Mouse (Mus musculus) neural tube, embryonic 10.5 days (tissue): ENCODE measurements around the gene Ttf2.

Source experiments
- DNase-seq: peaks from one replicate; pipeline ENCODE4 v3.0.0-alpha.2; 2017; ENCODE audit warnings: low spot score; ENCODE audit errors: extremely low spot score

The Ttf2 gene

DNA sequence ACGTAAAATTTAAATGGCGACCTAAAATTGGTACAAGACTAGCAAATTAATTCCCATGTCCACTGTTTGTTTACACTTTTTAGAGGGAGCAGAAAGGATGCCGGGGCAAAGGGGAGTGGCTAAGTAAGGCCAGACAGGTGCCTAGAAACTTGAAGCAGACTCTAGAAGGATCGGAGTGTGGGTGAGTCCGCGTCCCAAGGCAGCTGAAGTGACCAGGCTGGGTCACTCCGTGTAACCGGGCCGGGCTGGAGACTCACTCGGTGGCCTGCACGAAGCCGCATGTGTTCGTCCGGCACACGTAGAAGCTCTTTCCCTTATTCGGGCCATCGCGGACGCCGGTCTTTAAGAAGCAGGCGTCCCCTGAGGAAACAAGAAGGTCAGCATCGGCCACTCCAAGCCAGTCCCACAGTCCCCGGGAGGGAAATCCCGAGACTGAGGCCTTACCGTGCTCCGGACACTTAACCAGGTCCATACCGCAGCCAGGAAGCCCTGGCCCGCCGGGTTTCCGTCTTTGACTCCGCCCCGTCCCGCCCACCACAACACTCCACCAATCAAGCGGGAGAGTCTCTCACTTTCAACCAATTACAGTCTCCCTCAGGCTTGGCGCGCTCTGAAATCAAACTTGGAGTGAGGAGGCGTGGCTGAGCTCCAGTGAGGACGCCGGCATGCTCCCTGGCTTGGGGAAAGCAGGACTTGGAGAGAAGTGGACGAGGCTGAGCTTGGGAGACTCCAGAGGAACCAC is at the start of gene Ttf2:
Gene Ttf2 (minus strand): TSS at position 488 of the 742 bp plus-strand sequence.
- peak; percentile 94 for DNase-seq

- DNase-seq, result no peak
Measured at GRCm38 (mm10) chr3:101018494-101018893, 49.0 kb upstream of the Ttf2 start.

DNA sequence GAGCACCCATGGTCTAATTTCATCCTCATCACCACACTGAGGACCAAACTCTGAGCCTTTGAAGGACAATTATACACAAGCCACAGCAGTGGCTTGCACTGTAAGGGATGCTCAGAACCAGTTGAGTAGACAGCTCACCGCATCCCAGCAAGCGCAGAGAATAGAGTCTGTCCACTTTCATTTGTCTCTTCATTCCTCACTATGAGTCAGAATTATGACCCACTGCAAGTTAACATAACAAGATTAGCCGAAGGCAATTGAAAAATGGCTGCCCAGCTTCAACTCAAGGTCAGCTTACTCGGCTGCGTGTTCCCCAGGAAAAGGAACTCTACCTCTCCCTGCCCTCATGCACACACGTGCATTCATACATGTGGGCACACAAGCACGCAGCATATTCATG is 46.6 kb upstream of the Ttf2 start:
- DNase-seq, result no peak

DNA sequence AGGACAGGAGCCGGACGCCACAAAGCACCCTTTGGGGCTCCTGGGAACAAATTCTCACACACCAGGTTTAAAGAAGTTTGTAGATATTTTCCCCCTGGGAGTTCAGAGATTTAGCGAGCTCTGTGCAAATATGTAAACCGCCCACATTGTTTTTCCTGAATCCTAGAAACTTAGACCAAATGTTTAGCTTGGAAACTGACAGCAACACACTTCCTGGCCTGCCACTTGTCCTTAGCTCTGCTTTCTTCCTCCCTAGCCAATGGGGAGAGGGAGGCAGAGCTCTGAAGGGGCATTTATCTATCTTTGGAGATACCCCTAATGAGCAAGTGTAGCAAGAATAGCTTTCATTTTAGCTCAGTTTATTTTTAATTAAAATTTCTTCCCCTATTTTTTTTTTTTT is 45.8 kb upstream of the Ttf2 start:
- no peak for DNase-seq

GRCm38 (mm10) chr3:101013536-101013935 is 44.1 kb upstream of the Ttf2 start:
- DNase-seq, result no peak

GRCm38 (mm10) chr3:101013005-101013404 is 43.5 kb upstream of the Ttf2 start:
- no peak for DNase-seq

- no peak for DNase-seq
Measured at GRCm38 (mm10) chr3:101012597-101012996, 43.1 kb upstream of the Ttf2 start.

GRCm38 (mm10) chr3:101012131-101012571 is 42.7 kb upstream of the Ttf2 start:
- DNase-seq, result no peak

- DNase-seq, result no peak
Measured at GRCm38 (mm10) chr3:101011203-101011600, 41.7 kb upstream of the Ttf2 start.

DNA sequence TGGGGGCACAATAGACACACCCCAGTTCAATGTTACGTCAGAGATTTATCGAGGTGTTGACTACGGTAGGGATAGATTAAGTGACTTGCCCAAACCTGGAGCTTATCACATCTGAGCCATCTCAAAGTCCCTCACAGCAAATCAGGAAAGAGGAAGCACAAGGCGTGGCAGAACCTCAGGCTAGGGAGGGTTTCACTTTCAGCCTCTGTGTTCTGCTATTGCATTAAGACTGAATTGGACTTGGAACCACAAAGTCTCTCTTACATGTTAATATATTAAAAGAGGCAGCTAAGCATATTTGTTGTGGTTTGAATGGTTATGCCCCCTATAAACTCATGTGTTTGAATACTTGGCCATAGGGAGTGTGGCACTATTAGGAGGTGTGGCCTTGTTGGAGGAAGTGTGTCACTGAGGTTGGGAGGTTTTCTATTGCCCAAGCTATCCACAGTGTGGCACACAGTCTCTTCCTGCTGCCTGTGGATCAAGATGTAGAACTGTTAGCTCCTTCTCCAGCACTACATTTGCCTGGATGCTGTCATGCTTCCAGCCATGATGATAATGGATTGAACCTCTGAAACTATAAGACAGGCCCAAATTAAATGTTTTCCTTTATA is 41.2 kb upstream of the Ttf2 start:
- DNase-seq, result no peak

- DNase-seq, result no peak
Measured at GRCm38 (mm10) chr3:101007112-101007782, 37.8 kb upstream of the Ttf2 start.

DNA sequence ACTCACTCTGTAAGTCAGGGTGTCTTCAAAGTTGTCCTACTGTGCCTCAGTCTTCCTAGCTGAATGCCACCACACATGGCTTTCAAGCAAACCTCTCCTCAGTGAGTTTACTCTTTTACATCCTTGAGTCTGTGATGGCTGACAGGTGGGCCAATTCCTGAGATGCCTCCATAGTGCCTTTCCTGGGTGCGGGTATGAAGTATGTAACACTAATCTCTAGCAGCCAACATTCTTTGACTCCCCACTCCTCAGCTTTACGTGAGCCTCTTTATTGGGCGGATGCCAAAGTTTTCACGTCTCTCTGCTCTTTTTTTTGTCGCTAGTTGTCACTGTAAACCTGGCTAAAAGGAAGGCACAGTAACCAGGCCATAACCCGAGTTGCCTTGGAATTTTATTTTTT is 35.9 kb upstream of the Ttf2 start:
- no peak for DNase-seq

GRCm38 (mm10) chr3:101003575-101004356 is 34.3 kb upstream of the Ttf2 start:
- no peak for DNase-seq

- no peak for DNase-seq
Measured at GRCm38 (mm10) chr3:100999732-101000131, 30.3 kb upstream of the Ttf2 start.

DNA sequence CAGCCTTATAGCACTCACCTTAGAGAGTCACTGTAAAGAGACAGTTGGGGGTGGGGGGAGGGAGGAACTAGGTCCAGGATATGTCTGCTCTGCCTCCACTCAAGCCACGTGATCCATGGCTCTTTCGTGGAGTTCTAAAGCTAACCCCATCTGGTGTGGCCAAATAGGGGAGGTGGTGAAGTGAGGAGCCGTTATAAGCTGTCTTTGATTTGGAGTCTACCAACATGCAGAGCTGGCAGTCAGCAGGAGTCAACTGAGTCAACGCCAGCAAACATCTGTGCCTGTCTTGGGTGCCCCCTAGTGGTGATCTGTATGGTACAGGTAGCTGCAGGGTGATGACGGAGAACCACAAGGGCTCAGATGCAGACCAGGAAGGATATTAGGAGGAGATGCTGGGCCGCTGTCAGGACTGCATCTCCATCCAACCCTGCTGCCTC is 29.5 kb upstream of the Ttf2 start:
- peak; percentile 70 for DNase-seq

- DNase-seq, result no peak
Measured at GRCm38 (mm10) chr3:100997785-100998570, 28.5 kb upstream of the Ttf2 start.

DNA sequence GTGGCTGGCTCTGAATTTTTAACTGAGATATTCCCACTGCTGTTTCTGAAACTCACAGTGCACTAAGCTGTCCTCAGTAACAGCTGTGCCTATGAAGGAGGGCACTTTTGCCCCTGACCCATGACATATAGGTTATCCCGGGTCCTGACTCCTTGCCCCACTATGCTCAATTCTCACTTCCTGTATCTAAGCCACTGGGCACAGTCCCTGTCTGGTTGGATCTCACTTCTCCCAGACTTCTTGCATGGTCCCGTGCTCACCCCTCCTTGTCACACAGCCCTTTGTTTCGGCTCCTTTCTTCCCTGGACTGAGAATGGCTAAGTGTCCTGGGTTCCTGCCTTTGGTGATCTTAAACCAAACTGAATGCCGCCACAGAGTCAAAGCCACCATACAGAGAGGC is 24.8 kb upstream of the Ttf2 start:
- DNase-seq, result no peak

- no peak for DNase-seq
Measured at GRCm38 (mm10) chr3:100993718-100994117, 24.3 kb upstream of the Ttf2 start.

- no peak for DNase-seq
Measured at GRCm38 (mm10) chr3:100993158-100993557, 23.7 kb upstream of the Ttf2 start.

DNA sequence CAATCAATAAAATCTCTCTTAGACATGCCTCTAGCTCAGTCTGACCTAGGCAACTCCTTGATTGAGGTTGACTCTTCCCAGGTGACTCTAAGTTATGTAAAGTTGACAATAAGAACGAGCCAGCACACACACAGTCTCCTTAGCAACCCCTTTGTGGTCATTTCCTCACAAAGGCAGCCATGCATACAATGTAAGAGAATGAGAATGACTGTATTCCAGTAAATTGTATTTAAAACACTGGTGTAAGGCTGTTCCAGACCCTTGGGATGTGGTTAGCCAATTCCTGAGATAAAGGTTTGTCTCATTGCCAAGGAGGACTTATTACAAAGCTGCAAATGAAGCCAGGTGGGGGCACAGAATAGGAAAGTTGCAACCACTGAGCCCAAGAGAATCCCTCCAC is 20.8 kb upstream of the Ttf2 start:
- no peak for DNase-seq

DNA sequence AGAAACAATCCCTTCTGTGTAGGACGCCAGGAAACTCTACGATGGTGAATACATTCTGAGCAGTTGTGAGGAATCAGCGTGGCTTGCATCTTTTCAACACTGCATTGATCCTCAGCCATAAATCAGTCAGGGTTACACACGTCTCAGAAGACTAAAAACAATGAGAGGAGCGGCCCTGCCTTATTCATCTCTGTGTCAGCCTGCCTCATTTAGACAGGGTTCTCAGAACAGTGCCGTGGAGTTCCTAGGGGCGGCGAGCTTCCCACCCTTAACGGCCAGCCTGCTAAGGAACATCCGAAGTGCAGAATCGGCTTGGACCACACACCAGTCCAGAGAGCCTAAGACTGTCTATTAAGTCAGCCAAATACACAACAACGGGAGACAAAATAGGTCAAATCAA is 20.0 kb upstream of the Ttf2 start:
- DNase-seq, result peak; percentile 29
